Mouse (Mus musculus) telencephalon, adult 2 months (tissue): Measurements from ENCODE around the gene Ralgds.
A peak's percentile ranks its signal among the peaks of the same experiment; 100 is the strongest.
"Not testable (repeated sequence)": the region's sequence is repeated elsewhere in the genome, so short reads cannot be mapped to it uniquely, and the experiment has no call there.

ENCODE experiments used
- DNase-seq: peaks from one replicate; pipeline ENCODE4 v3.0.0-alpha.2; 2011; ENCODE audit warnings: low read depth, low spot score

Gene Ralgds

DNA sequence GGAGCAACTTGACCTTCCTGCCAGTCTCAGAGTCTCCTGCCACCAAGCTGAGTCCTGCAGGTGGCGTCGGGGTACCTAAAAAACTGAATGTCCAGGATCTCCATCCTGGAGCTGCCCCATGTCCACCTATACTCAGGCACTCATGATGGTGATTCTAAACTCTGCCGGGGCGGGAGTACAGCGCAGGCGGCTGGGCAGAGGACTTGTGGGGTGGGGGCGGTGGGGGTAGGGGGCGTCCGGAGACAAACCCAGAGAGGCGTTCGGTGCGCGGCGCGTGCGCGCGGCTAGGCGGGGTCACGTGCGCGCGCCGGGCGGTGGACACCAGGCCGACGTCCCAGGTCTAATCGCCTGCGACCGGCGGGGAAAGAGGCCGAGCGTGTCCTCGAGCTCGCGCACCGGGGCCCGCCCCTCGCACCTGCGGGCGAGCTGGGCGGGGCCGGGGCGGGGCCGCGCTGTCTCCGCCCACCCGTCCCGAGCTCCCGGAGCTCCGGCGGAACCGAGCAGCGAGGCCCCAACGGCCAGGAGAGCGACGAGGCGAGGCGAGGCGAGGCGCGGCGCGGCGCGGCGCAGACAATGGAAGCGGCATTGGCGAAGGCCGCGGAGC, at the start of gene Ralgds:
Ralgds (plus strand) TSS at position 328 of the 604 bp plus-strand sequence.
- DNase-seq, result no peak

- no peak for DNase-seq
Measured at GRCm38 (mm10) chr2:28463919-28464318, 49.0 kb upstream of the Ralgds start.

- no peak for DNase-seq
Measured at GRCm38 (mm10) chr2:28464919-28465318, 48.0 kb upstream of the Ralgds start.

GRCm38 (mm10) chr2:28465836-28466518, 46.9 kb upstream of the Ralgds start, which contains the start of gene 1700007K13Rik:
Gene 1700007K13Rik, minus strand, starts transcription at chr2:28466332.
- DNase-seq, result peak; percentile 73

DNA sequence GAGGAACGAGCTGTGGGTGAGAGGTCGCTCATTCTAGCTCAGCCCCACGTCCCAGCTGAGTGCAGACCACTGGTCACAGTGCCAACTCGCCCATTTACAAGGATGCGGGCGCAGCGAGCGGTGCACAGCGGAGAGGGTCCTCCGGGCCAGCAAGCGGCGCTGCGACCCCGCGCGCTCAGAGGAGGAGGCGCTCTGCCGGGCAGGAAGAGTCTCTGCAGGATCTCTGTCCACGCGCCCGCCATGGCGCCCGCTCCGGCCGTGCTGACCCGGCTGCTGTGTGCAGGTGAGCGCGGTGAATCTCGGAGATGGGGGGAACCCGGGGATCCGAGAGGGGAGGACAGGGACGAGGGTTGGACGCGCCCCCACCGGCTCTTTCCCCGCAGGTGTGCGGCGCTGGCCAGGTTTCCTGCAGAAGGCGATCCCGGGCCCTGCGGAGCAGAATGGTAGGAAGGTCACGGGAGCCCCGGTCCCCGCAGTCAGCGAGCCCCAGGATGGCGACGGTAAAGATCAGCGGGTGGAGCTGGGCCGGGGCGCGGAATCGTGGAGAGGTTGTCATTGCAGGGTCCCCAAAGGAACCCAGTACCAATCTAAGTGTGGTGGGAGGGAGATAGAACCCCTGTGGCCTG, 45.0 kb upstream of the Ralgds start, which contains the start of gene Mrps2:
Mrps2 (plus strand) TSS at position 207 of the 626 bp plus-strand sequence.
- DNase-seq, result peak; percentile 58

DNA sequence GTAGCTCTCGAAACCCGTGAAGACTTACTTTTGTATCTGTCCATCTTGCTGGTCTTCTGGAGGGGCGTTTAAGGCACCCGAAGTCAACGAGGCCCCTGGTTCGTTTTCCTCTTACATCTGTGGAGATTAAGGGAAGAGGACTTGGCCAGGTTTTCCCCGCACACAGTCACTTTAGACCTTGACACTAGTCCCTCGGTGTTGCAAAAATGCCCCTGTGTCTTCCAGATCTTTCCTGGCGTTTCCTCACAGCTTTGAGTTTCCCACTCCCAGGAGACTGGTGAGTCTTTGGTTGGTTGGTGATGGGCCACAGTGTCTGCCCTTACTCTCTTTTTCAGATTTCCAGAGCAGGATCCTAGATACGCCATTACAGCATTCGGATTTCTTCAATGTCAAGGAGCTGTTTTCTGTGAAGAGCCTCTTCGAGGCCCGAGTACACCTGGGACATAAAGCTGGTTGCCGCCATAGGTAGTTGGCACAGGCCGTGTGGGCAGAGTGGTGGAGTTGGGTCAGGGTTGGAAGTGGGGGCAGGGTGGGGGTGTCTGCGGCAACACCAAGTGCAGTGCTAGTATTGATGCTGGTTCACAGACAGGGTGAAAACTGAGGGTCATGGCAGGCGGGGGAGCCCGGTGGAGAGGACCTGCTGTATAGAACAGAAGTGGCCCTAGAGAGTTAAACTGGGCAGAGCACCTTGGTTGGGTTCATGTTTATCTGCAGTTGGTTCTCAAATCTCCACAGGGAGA, 44.3 kb upstream of the Ralgds start:
- DNase-seq, result no peak

DNA sequence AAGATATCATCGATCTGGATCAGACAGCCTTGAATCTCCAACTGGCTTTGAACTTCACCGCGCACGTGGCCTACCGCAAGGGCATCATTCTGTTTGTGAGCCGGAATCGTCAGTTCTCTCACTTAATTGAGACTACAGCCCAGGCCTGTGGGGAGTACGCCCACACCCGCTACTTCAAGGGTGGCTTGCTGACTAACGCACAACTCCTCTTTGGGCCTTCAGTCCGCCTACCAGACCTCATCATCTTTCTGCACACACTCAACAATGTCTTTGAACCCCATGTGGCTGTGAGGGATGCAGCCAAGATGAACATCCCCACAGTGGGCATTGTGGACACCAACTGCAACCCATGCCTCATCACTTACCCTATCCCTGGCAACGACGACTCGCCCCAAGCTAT, 43.5 kb upstream of the Ralgds start:
- no peak for DNase-seq

DNA sequence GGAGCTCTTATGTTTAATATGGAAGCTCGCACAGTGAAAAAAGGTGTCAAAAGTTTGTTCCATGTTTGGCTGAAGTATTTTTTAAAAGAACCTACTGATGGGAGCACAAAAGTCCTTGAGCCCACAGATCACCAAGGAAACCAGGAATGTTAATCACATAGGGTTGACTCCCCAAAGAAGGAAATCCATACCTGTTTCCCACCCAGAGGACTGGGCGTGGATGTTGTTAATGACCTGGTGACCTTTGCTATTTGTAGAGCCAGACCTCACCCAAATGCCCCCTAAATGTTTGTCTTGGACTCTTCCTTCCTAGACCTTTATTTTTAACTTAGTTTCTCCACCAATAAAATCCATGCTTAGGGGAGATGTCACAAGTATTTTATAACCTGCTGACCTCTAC, 42.3 kb upstream of the Ralgds start:
- DNase-seq, result no peak

DNA sequence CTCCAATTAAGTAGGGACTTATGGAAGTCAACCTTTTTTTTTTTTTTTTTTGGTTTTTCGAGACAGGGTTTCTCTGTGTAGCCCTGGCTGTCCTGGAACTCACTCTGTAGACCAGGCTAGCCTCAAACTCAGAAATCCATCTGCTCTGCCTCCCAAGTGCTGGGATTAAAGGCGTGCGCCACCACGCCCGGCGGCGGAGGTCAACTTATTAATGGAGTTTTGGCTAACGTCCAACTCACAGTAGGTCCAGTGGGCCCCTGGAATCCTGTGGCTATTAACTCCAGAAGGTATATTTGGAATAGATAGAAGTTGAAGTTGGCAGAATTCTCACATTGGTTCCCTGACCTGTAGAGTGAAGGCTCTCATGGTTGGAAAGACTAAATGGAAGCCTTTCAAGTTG, 40.9 kb upstream of the Ralgds start:
- DNase-seq, result not testable (repeated sequence)

- DNase-seq, result not testable (repeated sequence)
Measured at GRCm38 (mm10) chr2:28477993-28478392, 34.9 kb upstream of the Ralgds start.

- no peak for DNase-seq
Measured at GRCm38 (mm10) chr2:28479208-28480204, 33.4 kb upstream of the Ralgds start.

DNA sequence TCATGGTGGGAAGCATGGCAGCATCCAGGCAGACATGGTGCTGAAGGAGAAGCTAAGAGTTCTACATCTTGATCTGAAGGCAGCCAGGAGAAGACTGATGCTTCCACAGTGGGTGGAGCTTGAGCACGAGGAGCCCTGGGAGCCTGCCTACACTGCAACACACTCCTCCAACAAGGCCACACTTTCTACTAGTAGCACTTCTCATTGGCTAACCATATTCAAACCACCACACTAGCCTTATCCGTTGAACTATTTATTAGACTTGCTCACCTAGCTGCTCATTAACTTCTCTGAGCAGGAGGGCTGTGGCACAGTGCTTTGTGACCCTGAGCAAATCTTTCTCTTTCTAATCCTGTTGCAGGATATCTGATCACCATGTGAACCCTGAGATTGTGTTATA, 29.1 kb upstream of the Ralgds start:
- DNase-seq, result no peak

DNA sequence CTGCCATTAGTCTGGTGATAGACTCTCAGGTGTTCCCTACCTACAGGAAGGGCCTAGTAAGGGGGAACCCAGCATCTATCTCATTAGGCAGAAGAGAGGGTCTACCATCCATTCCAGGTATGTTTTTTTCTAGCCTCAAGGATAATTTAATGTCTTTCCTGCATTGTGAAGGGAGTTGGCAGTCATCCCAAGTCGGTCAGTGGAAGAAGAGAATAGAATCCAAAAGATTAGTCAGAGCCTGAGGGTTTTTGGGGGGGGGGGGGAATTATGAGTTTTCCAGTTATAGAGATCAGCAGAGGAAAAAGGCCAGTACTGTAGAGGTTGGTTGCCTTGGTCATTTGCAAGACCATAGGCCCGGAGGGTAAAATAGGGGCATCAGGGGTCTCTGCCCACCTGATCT, 18.4 kb upstream of the Ralgds start:
- no peak for DNase-seq

GRCm38 (mm10) chr2:28495207-28495756, 17.6 kb upstream of the Ralgds start:
- DNase-seq, result no peak

GRCm38 (mm10) chr2:28495801-28496595, 16.9 kb upstream of the Ralgds start:
- DNase-seq, result no peak

GRCm38 (mm10) chr2:28496671-28497070, 16.3 kb upstream of the Ralgds start, which contains the start of gene Gbgt1:
Gene Gbgt1, plus strand, starts transcription at chr2:28496891.
- no peak for DNase-seq

GRCm38 (mm10) chr2:28497561-28497960, 15.4 kb upstream of the Ralgds start:
- DNase-seq, result no peak

GRCm38 (mm10) chr2:28498431-28498830, 14.5 kb upstream of the Ralgds start:
- no peak for DNase-seq

GRCm38 (mm10) chr2:28502987-28503386, 9.9 kb upstream of the Ralgds start:
- no peak for DNase-seq

DNA sequence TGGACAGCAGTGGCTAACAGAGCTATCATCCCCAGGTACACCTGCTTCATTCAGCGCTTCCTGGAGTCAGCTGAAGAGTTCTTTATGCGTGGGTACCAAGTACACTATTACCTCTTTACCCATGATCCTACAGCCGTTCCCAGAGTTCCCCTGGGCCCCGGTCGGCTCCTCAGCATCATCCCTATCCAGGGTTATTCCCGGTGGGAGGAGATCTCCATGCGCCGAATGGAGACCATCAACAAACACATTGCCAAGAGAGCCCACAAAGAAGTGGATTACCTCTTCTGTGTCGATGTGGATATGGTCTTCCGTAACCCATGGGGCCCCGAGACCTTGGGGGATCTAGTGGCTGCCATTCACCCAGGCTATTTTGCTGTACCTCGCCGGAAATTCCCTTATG, 8.2 kb upstream of the Ralgds start:
- no peak for DNase-seq
